Comparison of ENCODE assay signal across 20 mouse cellular contexts in genomic region chr13:20205007-20205745, GRCm38 (mm10).
A peak's percentile ranks its signal among the peaks of the same experiment; 100 is the strongest.
DNase-seq lines count a peak whose midpoint lies in the region; ATAC-seq and TF ChIP-seq lines count a peak whose summit lies in the region.
"Had no signal": no experiment of that assay in that cellular context is flagged by ENCODE, and none has a peak within 500 bp of the region (broad histone marks: within the 10 kb centered on the region; RNA-seq: fewer than 3 reads in every experiment).

No protein-coding gene starts in this region.

- no peak for TF ChIP-seq CTCF in lung, embryonic 14.5 days (IDR thresholded peaks at IDR 0.05; ENCODE audit: low read depth)

- no peaks in the 10 kb centered on the region for H3K36me3 ChIP-seq in forebrain, embryonic 16.5 days (ENCODE audit: control insufficient read depth, insufficient read depth)
- no peaks in the 10 kb centered on the region for H3K36me3 ChIP-seq in forebrain, embryonic 12.5 days (replicated peaks)
- no peaks in the 10 kb centered on the region for H3K36me3 ChIP-seq in lung, embryonic 14.5 days (ENCODE audit: insufficient read depth)
- H3K36me3 ChIP-seq: embryonic facial prominence, embryonic 15.5 days; G1E; midbrain, embryonic 13.5 days; neural tube, embryonic 15.5 days had no signal

- ATAC-seq in forebrain, embryonic 16.5 days = peak; percentile 24; the same call in 1 of the 2 replicates
- ATAC-seq in forebrain, embryonic 12.5 days (ENCODE audit: low FRiP score) = no peak
- no peak for ATAC-seq in lung, embryonic 14.5 days (ENCODE audit: insufficient read depth)
- ATAC-seq: CD4-positive, CD25-positive, alpha-beta regulatory T cell, adult 4 months had no signal

- DNase-seq in adrenal gland, adult (ENCODE audit: inconsistent age in 2 of 2, low spot score in 1 of 2) = peak; percentile 34 to 79
- DNase-seq in adrenal gland, postnatal 25 days = no peak
- DNase-seq in lung, embryonic 14.5 days = peak; percentile 58
- no peak for DNase-seq in lung, postnatal 14 days
- DNase-seq in adrenal gland, postnatal 10 days = peak; percentile 20
- DNase-seq in cerebellum, postnatal 25 days = no peak
- DNase-seq: cerebellum, adult 11-12 months; gastrocnemius, postnatal 10 days; kidney, adult 2 months; kidney, postnatal 36 days; thymus, adult 18-20 months had no signal

- peaks cover 6% of the 10 kb centered on the region for H3K4me1 ChIP-seq in forebrain, embryonic 16.5 days (replicated peaks; ENCODE audit: control insufficient read depth, insufficient read depth, low read length)
- no peaks in the 10 kb centered on the region for H3K4me1 ChIP-seq in forebrain, embryonic 12.5 days
- no peaks in the 10 kb centered on the region for H3K4me1 ChIP-seq in lung, embryonic 14.5 days (ENCODE audit: insufficient read depth)
- H3K4me1 ChIP-seq: midbrain, embryonic 13.5 days; neural tube, embryonic 15.5 days had no signal

- H3K27me3 ChIP-seq in forebrain, embryonic 16.5 days (replicated peaks; ENCODE audit: control insufficient read depth, insufficient read depth, low read length) = no peaks in the 10 kb centered on the region
- no peaks in the 10 kb centered on the region for H3K27me3 ChIP-seq in forebrain, embryonic 12.5 days
- no peaks in the 10 kb centered on the region for H3K27me3 ChIP-seq in lung, embryonic 14.5 days (ENCODE audit: insufficient read depth, low read length)
- H3K27me3 ChIP-seq: embryonic facial prominence, embryonic 15.5 days; midbrain, embryonic 13.5 days; neural tube, embryonic 15.5 days had no signal

- no peak overlapping the region for H3K9ac ChIP-seq in forebrain, embryonic 16.5 days (replicated peaks; ENCODE audit: low read depth, low read length)
- no peak overlapping the region for H3K9ac ChIP-seq in forebrain, embryonic 12.5 days
- no peak overlapping the region for H3K9ac ChIP-seq in lung, embryonic 14.5 days
- H3K9ac ChIP-seq: embryonic facial prominence, embryonic 15.5 days; liver, embryonic 14.5 days; midbrain, embryonic 13.5 days; neural tube, embryonic 15.5 days had no signal

- H3K4me3 ChIP-seq in forebrain, embryonic 16.5 days (replicated peaks; ENCODE audit: low read length) = no peak overlapping the region
- no peak overlapping the region for H3K4me3 ChIP-seq in forebrain, embryonic 12.5 days (replicated peaks)
- H3K4me3 ChIP-seq in lung, embryonic 14.5 days (ENCODE audit: low read depth, low read length) = no peak overlapping the region
- H3K4me3 ChIP-seq: embryonic facial prominence, embryonic 15.5 days; midbrain, embryonic 13.5 days; myocyte; neural tube, embryonic 15.5 days had no signal

- H3K4me2 ChIP-seq in forebrain, embryonic 16.5 days (ENCODE audit: low read length) = no peak overlapping the region
- H3K4me2 ChIP-seq in forebrain, embryonic 12.5 days = no peak overlapping the region
- H3K4me2 ChIP-seq in lung, embryonic 14.5 days = no peak overlapping the region
- H3K4me2 ChIP-seq: embryonic facial prominence, embryonic 15.5 days; midbrain, embryonic 13.5 days; neural tube, embryonic 15.5 days had no signal

- whole genome bisulfite sequencing in forebrain, embryonic 16.5 days = 80% methylated on average over 12 of the region's 12 CpGs
- 88% methylated on average over 12 of the region's 12 CpGs for WGBS in forebrain, embryonic 12.5 days
- WGBS in lung, embryonic 14.5 days = 85% methylated on average over 12 of the region's 12 CpGs

- H3K9me3 ChIP-seq in forebrain, embryonic 16.5 days (ENCODE audit: control insufficient read depth, low read length) = no peaks in the 10 kb centered on the region
- no peaks in the 10 kb centered on the region for H3K9me3 ChIP-seq in forebrain, embryonic 12.5 days
- H3K9me3 ChIP-seq in lung, embryonic 14.5 days (ENCODE audit: low read depth, low read length) = no peaks in the 10 kb centered on the region
- H3K9me3 ChIP-seq: embryonic facial prominence, embryonic 15.5 days; G1E; midbrain, embryonic 13.5 days; neural tube, embryonic 15.5 days had no signal

- no peak overlapping the region for H3K27ac ChIP-seq in forebrain, embryonic 16.5 days (ENCODE audit: low read length)
- no peak overlapping the region for H3K27ac ChIP-seq in forebrain, embryonic 12.5 days
- H3K27ac ChIP-seq in lung, embryonic 14.5 days (ENCODE audit: low read depth) = no peak overlapping the region
- H3K27ac ChIP-seq: embryonic facial prominence, embryonic 15.5 days; liver, embryonic 14.5 days; midbrain, embryonic 13.5 days; neural tube, embryonic 15.5 days had no signal

Comparison
In these comparisons a context has a peak if more than half of its experiments do, and no peak if none do; other contexts are left out.
1. DNase-seq: peak in adrenal gland, adult (2 of 2), lung, embryonic 14.5 days (single experiment) and adrenal gland, postnatal 10 days (single experiment); none in adrenal gland, postnatal 25 days (single experiment), lung, postnatal 14 days (single experiment) and cerebellum, postnatal 25 days (0 of 2).